Mouse (Mus musculus): ENCODE measurements around the gene Ccdc9b. TPM values are rescaled to one million over a fixed set of nuclear protein-coding genes. Genes with fewer than 3 reads are reported as not detected.

The Ccdc9b gene
- polyA plus RNA-seq, 1 experiment from 2014 or later, result 1.2 TPM

DNA sequence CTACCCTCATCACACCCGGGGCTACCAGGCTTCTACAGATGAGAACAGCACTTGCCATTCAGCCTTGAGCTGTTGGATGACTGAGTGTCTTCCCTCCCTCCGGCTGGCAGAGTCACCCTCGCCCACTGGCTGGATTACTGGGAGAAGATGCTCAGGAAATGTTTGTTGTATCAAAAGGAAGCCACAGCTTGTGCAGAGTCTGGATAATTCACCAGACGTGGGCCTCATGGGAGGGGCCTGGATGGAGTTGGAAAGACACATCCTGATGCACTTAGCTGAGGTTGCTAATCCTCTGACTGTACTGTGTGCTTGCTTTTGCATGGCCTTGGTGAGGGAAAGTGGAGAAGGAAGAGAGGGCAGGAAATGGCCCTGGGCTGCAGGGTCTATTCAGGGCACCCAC lies 6.4 kb downstream of the Ccdc9b start:
- Histone ChIP-seq H3K27me3 (peaks cover 36% of the 10 kb centered on the region), H3K4me2 (no peak overlapping the region), H3K4me3 (replicated peaks) (no peak overlapping the region), H3K36me3 (no peaks in the 10 kb centered on the region), H3K4me1 (peaks cover 12% of the 10 kb centered on the region), H3K9ac (no peak overlapping the region), H3K9me3 (replicated peaks) (no peaks in the 10 kb centered on the region), H3K27ac (no peak overlapping the region)
- no peak for ATAC-seq (replicated peaks; ENCODE audit: low FRiP score)
- WGBS, result 81% methylated on average over 4 of the region's 4 CpGs

DNA sequence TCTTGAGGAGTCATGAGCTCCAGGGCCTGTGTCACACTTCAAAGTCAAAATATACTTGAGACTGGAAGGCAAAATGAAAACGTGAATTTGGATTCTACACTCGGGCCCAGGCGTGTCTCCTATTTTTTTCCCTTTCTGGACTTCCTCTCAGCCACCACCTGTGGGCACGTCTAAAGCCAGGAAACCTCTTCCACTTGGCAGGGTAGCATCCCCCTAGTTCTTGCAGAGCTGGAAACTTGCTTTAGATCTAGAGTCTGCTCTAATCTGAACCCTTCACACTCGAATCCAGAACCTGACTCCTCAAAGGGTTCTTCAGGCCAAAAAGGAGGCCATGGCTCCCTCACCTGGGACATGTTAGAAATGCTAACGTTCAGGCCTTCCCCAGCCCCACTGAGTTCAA lies 7.1 kb downstream of the Ccdc9b start:
- Histone ChIP-seq H3K9me3 (replicated peaks) (no peaks in the 10 kb centered on the region), H3K4me2 (no peak overlapping the region), H3K4me1 (peaks cover 8% of the 10 kb centered on the region), H3K27ac (no peak overlapping the region), H3K9ac (no peak overlapping the region), H3K36me3 (peaks cover 2% of the 10 kb centered on the region; the same call in 1 of the 2 replicates), H3K4me3 (replicated peaks) (no peak overlapping the region), H3K27me3 (peaks cover 29% of the 10 kb centered on the region)
- 82% methylated on average over 6 of the region's 6 CpGs for WGBS
- no peak for ATAC-seq (replicated peaks; ENCODE audit: low FRiP score)

DNA sequence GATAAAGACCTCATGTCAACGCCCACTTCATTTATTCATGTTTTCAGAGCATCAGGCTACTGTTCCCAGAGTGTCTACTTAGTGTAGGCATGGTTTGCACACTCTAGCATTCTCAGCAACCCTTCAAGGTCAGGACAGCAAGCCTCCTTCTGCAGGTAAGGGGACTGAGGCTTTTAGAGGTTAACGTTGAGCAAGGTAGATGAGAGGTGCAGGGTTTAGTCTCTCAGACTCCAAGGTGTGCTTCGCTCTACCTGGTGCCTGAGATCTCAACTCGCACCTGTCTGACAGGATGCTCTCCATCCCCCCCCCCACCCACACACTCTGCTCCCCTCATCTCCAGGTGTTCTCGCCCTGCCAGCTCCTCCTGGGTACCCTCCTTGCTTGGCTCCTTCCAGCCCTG lies 8.3 kb downstream of the Ccdc9b start:
- WGBS, result 93% methylated on average over 5 of the region's 5 CpGs
- Histone ChIP-seq H3K4me3 (replicated peaks) (no peak overlapping the region), H3K9me3 (replicated peaks) (no peaks in the 10 kb centered on the region), H3K4me1 (peaks cover 10% of the 10 kb centered on the region; the same call in 1 of the 2 replicates), H3K36me3 (peaks cover 12% of the 10 kb centered on the region; the same call in 1 of the 2 replicates), H3K4me2 (no peak overlapping the region), H3K27me3 (peaks cover 24% of the 10 kb centered on the region), H3K27ac (no peak overlapping the region), H3K9ac (no peak overlapping the region)
- ATAC-seq (replicated peaks; ENCODE audit: low FRiP score), result no peak

DNA sequence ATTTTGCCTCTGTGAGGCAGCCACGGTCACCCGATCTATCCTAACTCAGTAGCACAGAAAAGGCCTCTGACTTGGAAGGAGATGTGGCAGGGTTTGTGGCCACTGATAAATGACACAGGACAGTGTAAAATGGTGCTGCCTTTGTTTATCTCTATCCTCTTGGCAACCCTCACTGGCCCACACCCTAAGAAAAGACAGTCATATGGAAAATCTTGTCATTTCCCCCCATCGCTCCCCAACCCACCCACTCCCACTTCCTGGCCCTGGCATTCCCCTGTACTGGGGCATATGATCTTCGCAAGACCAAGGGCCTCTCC lies 9.7 kb downstream of the Ccdc9b start:
- WGBS, result 50% methylated on average over 4 of the region's 4 CpGs
- H3K4me3 ChIP-seq (replicated peaks), result no peak overlapping the region
- H3K4me1 ChIP-seq, result peaks cover 15% of the 10 kb centered on the region
- ATAC-seq (replicated peaks; ENCODE audit: low FRiP score), result no peak
- H3K4me2 ChIP-seq, result no peak overlapping the region
- no peaks in the 10 kb centered on the region for H3K9me3 ChIP-seq (replicated peaks)
- no peak overlapping the region for H3K27ac ChIP-seq
- no peak overlapping the region for H3K9ac ChIP-seq
- peaks cover 15% of the 10 kb centered on the region for H3K27me3 ChIP-seq
- H3K36me3 ChIP-seq, result peaks cover 17% of the 10 kb centered on the region; the same call in 1 of the 2 replicates

- no peak for ATAC-seq (replicated peaks; ENCODE audit: low FRiP score)
- Histone ChIP-seq H3K27ac (0 out of 2 replicates have a peak overlapping the region, but pooled peaks have one; percentile 24), H3K4me2 (no peak overlapping the region), H3K36me3 (peaks cover 17% of the 10 kb centered on the region; the same call in 1 of the 2 replicates), H3K9ac (no peak overlapping the region), H3K27me3 (peaks cover 9% of the 10 kb centered on the region; the same call in 1 of the 2 replicates), H3K4me3 (replicated peaks) (no peak overlapping the region), H3K9me3 (replicated peaks) (no peaks in the 10 kb centered on the region), H3K4me1 (peaks cover 21% of the 10 kb centered on the region)
- 62% methylated on average over 16 of the region's 16 CpGs for WGBS
Measured at GRCm38 (mm10) chr2:118751896-118752791, 10.3 kb downstream of the Ccdc9b start.

GRCm38 (mm10) chr2:118750476-118750875 lies 12.0 kb downstream of the Ccdc9b start:
- Histone ChIP-seq H3K4me3 (replicated peaks) (no peak overlapping the region), H3K9ac (no peak overlapping the region), H3K36me3 (peaks cover 17% of the 10 kb centered on the region; the same call in 1 of the 2 replicates), H3K27me3 (peaks cover 9% of the 10 kb centered on the region; the same call in 1 of the 2 replicates), H3K9me3 (replicated peaks) (no peaks in the 10 kb centered on the region), H3K4me1 (peaks cover 31% of the 10 kb centered on the region), H3K4me2 (no peak overlapping the region), H3K27ac (no peak overlapping the region)
- WGBS, result 77% methylated on average over 8 of the region's 8 CpGs
- no peak for ATAC-seq (replicated peaks; ENCODE audit: low FRiP score)

GRCm38 (mm10) chr2:118749341-118749884 lies 13.0 kb downstream of the Ccdc9b start:
- WGBS, result 67% methylated on average over 10 of the region's 10 CpGs
- Histone ChIP-seq H3K4me2 (no peak overlapping the region), H3K4me1 (peaks cover 41% of the 10 kb centered on the region), H3K27ac (no peak overlapping the region), H3K9me3 (replicated peaks) (no peaks in the 10 kb centered on the region), H3K4me3 (replicated peaks) (no peak overlapping the region), H3K36me3 (peaks cover 17% of the 10 kb centered on the region; the same call in 1 of the 2 replicates), H3K27me3 (peaks cover 17% of the 10 kb centered on the region), H3K9ac (no peak overlapping the region)
- ATAC-seq (replicated peaks; ENCODE audit: low FRiP score), result no peak

- Histone ChIP-seq H3K4me1 (peaks cover 41% of the 10 kb centered on the region), H3K4me3 (replicated peaks) (peak overlapping the region; percentile 91), H3K27me3 (peaks cover 36% of the 10 kb centered on the region), H3K36me3 (peaks cover 17% of the 10 kb centered on the region; the same call in 1 of the 2 replicates), H3K9ac (no peak overlapping the region), H3K9me3 (replicated peaks) (no peaks in the 10 kb centered on the region), H3K27ac (no peak overlapping the region), H3K4me2 (peak overlapping the region; percentile 99)
- WGBS, result 33% methylated on average over 10 of the region's 10 CpGs
- ATAC-seq (replicated peaks; ENCODE audit: low FRiP score), result no peak
Measured at GRCm38 (mm10) chr2:118747301-118747960, 15.0 kb downstream of the Ccdc9b start.

GRCm38 (mm10) chr2:118745915-118746901 lies 16.3 kb downstream of the Ccdc9b start:
- peak overlapping the region; percentile 91 for H3K4me3 ChIP-seq (replicated peaks)
- ATAC-seq (replicated peaks; ENCODE audit: low FRiP score), result peak; percentile 67
- under 1% methylated on average over 94 of the region's 113 CpGs for WGBS
- no peaks in the 10 kb centered on the region for H3K9me3 ChIP-seq (replicated peaks)
- H3K9ac ChIP-seq, result peak overlapping the region; percentile 77
- peaks cover 17% of the 10 kb centered on the region; the same call in 1 of the 2 replicates for H3K36me3 ChIP-seq
- H3K4me2 ChIP-seq, result peak overlapping the region; percentile 99
- no peak overlapping the region for H3K27ac ChIP-seq
- H3K27me3 ChIP-seq, result peaks cover 45% of the 10 kb centered on the region
- peaks cover 34% of the 10 kb centered on the region for H3K4me1 ChIP-seq

DNA sequence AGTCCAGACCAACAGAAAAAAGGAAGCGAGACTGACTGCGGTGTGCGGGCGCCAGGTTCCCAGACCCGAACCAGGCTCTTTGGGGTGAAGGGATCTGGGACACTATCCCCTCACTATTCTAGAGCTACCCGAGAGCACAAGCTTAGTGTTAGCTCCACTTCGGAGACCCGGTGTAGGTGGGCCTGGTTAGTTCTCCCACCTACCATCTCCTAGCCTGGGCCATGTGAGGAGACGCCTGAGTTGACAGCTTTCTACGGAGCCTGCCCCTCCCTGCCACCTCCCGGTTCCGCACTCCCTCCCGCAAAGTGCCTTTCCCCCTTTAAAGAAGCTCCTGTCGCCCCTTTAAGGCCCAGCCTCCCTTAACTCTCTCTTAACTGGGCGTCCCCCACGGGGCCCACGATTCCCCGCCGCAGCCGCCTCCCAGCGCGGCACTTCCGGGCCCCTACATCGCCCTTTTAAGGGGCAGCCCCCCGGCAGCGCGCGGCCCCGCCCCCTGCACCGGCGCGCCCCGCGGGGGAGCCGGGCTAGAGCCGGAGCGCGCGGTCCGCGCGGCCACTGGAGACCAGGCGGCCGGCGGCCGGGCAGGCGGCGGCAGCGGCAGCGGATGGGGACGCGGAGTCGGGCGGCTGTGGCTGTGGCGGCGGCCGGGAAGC lies 17.1 kb downstream of the Ccdc9b start, which contains the start of gene Inafm2:
Inafm2 (plus strand) TSS at position 527 of the 653 bp plus-strand sequence.
- Histone ChIP-seq H3K27ac (no peak within 1 kb of the TSS), H3K9me3 (replicated peaks) (no peaks in the 10 kb centered on the region), H3K4me3 (replicated peaks) (peak within 1 kb of the TSS; percentile 91), H3K4me1 (peaks cover 34% of the 10 kb centered on the region), H3K4me2 (peak within 1 kb of the TSS; percentile 99), H3K27me3 (peaks cover 51% of the 10 kb centered on the region), H3K9ac (peak within 1 kb of the TSS; percentile 77), H3K36me3 (peaks cover 15% of the 10 kb centered on the region; the same call in 1 of the 2 replicates)
- peak; percentile 91 for ATAC-seq (replicated peaks; ENCODE audit: low FRiP score)
- WGBS, result under 1% methylated on average over 53 of the region's 57 CpGs

Measured in kidney, embryonic 15.5 days (tissue).